Mouse (Mus musculus) midbrain, postnatal 0 days (tissue): ENCODE measurements around the gene Snx33. TPM values are rescaled to one million over a fixed set of nuclear protein-coding genes. Genes with fewer than 3 reads are reported as not detected.
A peak's percentile ranks its signal among the peaks of the same experiment; 100 is the strongest.

ENCODE experiments used
- ATAC-seq: fragments of 200-750 bp; cut with Nextera tagmentation; 2 replicates; pipeline ENCODE4 v1.8.0; 2017; ENCODE audit warnings: moderate number of reproducible peaks, mild to moderate bottlenecking, moderate TSS enrichment, moderate library complexity; ENCODE audit not compliant: low FRiP score
- DNase-seq: peaks from one replicate; pipeline ENCODE4 v3.0.0-alpha.2; 2015; ENCODE audit warnings: low spot score
- H3K27ac ChIP-seq: fragments of 300-500 bp; sonication (generic); 2 replicates; pipeline ENCODE4 v1.5.1; 2014; ENCODE audit warnings: low read depth, mild to moderate bottlenecking, low read length, mixed read lengths
- H3K27me3 ChIP-seq: fragments of 300-500 bp; sonication (generic); 2 replicates; pipeline ENCODE4 v1.6.1; 2014; ENCODE audit warnings: low read length, control low read depth, mixed read lengths; ENCODE audit not compliant: insufficient read depth
- H3K36me3 ChIP-seq: fragments of 300-500 bp; sonication (generic); 2 replicates; pipeline ENCODE4 v1.6.1; 2014; ENCODE audit warnings: low read length, control low read depth, mixed read lengths; ENCODE audit not compliant: insufficient read depth
- H3K4me1 ChIP-seq: fragments of 300-500 bp; sonication (generic); 2 replicates; pipeline ENCODE4 v1.6.1; 2014; ENCODE audit warnings: mild to moderate bottlenecking, control low read depth, antibody characterized with exemption, low read length, mixed read lengths; ENCODE audit not compliant: insufficient read depth
- H3K4me2 ChIP-seq: fragments of 300-500 bp; sonication (generic); 2 replicates; pipeline ENCODE4 v1.6.1; 2014; ENCODE audit warnings: low read depth, mild to moderate bottlenecking, low read length, mixed read lengths; ENCODE audit not compliant: poor library complexity, severe bottlenecking
- H3K4me3 ChIP-seq: fragments of 300-500 bp; sonication (generic); 2 replicates; pipeline ENCODE4 v1.5.1; 2014; ENCODE audit warnings: low read depth, mild to moderate bottlenecking, low read length, moderate library complexity
- H3K9ac ChIP-seq: fragments of 300-500 bp; sonication (generic); replicated peaks from 2 replicates; pipeline ENCODE4 v1.6.1; 2014; ENCODE audit warnings: mild to moderate bottlenecking, low read length, moderate library complexity, mixed read lengths; ENCODE audit not compliant: poor library complexity, severe bottlenecking
- H3K9me3 ChIP-seq: fragments of 300-500 bp; sonication (generic); 2 replicates; pipeline ENCODE4 v1.6.1; 2016; ENCODE audit warnings: low read length, control low read depth
- CTCF ChIP-seq: IDR thresholded peaks from 2 replicates; pipeline ENCODE4 v1.5.1; 2016; ENCODE audit warnings: antibody characterized with exemption, mild to moderate bottlenecking
- WGBS: fragments of 180-500 bp; shearing (Covaris S2); extraction: QIAGEN DNeasy Blood & Tissue Kit; methylation state at CpG from one replicate; pipeline ENCODE4 v1.1.7; 2014; 5-methylcytosine and 5-hydroxymethylcytosine counted together
- polyA plus RNA-seq: library from polyadenylated mRNA; unstranded; fragments of >200 nt; fragmentation: Nextera tagmentation; extraction: Ambion mirVana; gene quantifications from 2 replicates; pipeline ENCODE4 v1.2.1, GENCODE M21; 2015
- total RNA-seq: library from RNA; depleted of rRNA; stranded (reverse); fragments of >200 nt; gene quantifications from 2 replicates; pipeline ENCODE4 v1.2.3, GENCODE M21; 2014

Gene Snx33
- total and polyA plus RNA-seq, 2 experiments from 2014 or later, result 1.6 to 7.3 TPM

- Histone ChIP-seq H3K9me3 (no peaks in the 10 kb centered on the region), H3K36me3 (no peaks in the 10 kb centered on the region), H3K4me1 (no peaks in the 10 kb centered on the region), H3K27me3 (no peaks in the 10 kb centered on the region), H3K4me3 (no peak overlapping the region), H3K4me2 (no peak overlapping the region), H3K27ac (no peak overlapping the region), H3K9ac (no peak overlapping the region)
- TF ChIP-seq CTCF, result no peak
- no peak for DNase-seq
- ATAC-seq, result no peak
- 85% methylated on average over 4 of the region's 4 CpGs for WGBS
These were observed 43.8 kb downstream of the Snx33 start for GRCm38 (mm10) chr9:56884328-56884727.

GRCm38 (mm10) chr9:56883470-56883869, 44.7 kb downstream of the Snx33 start:
- ATAC-seq, result no peak

DNA sequence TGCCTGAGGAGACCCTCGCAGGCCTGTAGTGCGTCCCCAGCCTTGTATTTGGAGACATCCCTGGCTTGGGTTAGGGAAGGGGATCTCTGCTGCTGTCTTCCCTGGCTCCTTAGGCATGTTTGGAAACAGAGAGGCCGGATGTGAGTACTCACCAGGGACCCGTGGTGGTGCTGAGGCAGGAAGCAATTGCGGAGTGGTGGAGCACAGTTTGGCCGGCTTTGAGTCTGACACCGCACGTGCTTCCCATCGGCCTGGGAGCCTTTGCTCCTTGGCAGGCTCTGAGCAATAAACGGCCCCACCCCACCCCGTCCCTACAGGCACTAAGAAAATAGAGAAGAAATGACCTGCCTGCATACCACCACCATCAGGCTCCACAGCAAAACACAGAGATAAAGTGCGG, 45.4 kb downstream of the Snx33 start:
- no peak overlapping the region for H3K27ac ChIP-seq
- 70% methylated on average over 12 of the region's 12 CpGs for WGBS

More at GRCm38 (mm10) chr9:56883470-56883869, 44.7 kb downstream of the Snx33 start:
- TF ChIP-seq CTCF, result no peak
- Histone ChIP-seq H3K27me3 (no peaks in the 10 kb centered on the region), H3K9ac (no peak overlapping the region), H3K4me1 (no peaks in the 10 kb centered on the region), H3K27ac (no peak overlapping the region), H3K36me3 (no peaks in the 10 kb centered on the region), H3K9me3 (no peaks in the 10 kb centered on the region), H3K4me3 (no peak overlapping the region), H3K4me2 (no peak overlapping the region)
- 86% methylated on average over 7 of the region's 7 CpGs for WGBS
- DNase-seq, result no peak

DNA sequence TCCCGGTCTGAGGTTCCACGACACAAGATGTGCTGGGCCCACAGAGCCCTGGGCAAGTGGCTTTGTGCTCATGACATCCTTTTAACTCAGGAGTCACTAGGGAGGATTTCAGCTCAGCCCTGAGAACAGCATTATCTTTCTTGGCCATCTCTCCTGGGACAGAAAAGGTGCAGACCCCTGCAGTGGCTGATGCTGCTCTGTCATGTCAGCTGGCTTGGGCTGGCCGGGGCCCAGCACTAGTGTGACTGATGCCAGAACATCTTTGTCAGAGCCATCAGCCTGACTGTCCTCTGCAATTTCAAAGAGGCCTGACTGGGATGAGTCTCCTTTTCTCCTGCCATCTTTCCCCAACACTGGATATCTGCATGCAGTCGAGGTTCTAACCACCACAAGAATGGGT, 45.9 kb downstream of the Snx33 start:
- WGBS, result 48% methylated on average over 4 of the region's 4 CpGs
- Histone ChIP-seq H3K4me1 (no peaks in the 10 kb centered on the region), H3K9me3 (no peaks in the 10 kb centered on the region), H3K4me2 (no peak overlapping the region), H3K27ac (no peak overlapping the region), H3K4me3 (no peak overlapping the region), H3K36me3 (no peaks in the 10 kb centered on the region), H3K9ac (no peak overlapping the region), H3K27me3 (no peaks in the 10 kb centered on the region)
- DNase-seq, result no peak
- TF ChIP-seq CTCF, result no peak
- ATAC-seq, result no peak

More for the DNA sequence above, 45.4 kb downstream of the Snx33 start:
- no peak overlapping the region for H3K4me2 ChIP-seq
- no peaks in the 10 kb centered on the region for H3K9me3 ChIP-seq
- no peaks in the 10 kb centered on the region for H3K4me1 ChIP-seq
- no peak for TF ChIP-seq CTCF
- H3K27me3 ChIP-seq, result no peaks in the 10 kb centered on the region
- DNase-seq (no peak), ATAC-seq (no peak)
- H3K36me3 ChIP-seq, result no peaks in the 10 kb centered on the region
- no peak overlapping the region for H3K9ac ChIP-seq
- H3K4me3 ChIP-seq, result no peak overlapping the region

DNA sequence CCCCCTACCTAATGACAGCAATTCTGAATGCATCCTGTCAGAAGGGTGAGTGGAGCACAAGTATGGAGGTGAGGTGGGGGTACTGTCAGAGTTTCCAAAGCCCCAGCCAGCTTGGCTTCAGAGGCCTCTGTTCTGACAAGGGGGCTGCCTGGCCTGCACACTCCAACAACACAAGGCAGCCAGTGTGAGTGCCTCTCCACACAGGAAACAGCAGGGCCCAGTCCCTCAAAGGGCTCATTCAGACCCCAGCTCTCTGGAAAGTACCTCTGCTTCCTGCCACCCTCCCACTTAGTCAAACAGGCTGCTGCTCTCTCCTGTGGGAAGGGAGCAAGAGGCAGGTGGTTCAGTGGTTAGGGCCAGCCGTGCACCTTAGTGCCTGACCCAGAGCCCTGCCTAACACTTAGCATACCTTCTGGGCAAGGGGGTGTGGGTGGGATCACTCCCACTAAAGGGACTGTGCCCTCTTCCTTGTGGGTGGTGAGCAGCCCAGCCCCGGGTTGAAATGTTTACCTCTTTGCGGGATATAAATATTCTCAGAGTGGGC, 46.6 kb downstream of the Snx33 start:
- Histone ChIP-seq H3K27me3 (no peaks in the 10 kb centered on the region), H3K9ac (no peak overlapping the region), H3K9me3 (no peaks in the 10 kb centered on the region), H3K36me3 (no peaks in the 10 kb centered on the region), H3K4me2 (no peak overlapping the region), H3K4me1 (peaks cover 2% of the 10 kb centered on the region; the same call in 1 of the 2 replicates), H3K4me3 (no peak overlapping the region), H3K27ac (no peak overlapping the region)
- 88% methylated on average over 3 of the region's 3 CpGs for WGBS
- DNase-seq, result peak; percentile 49
- TF ChIP-seq CTCF, result no peak
- no peak for ATAC-seq

- Histone ChIP-seq H3K4me1 (peaks cover 2% of the 10 kb centered on the region; the same call in 1 of the 2 replicates), H3K9ac (no peak overlapping the region), H3K9me3 (no peaks in the 10 kb centered on the region), H3K27ac (no peak overlapping the region), H3K4me2 (no peak overlapping the region), H3K4me3 (no peak overlapping the region), H3K27me3 (no peaks in the 10 kb centered on the region), H3K36me3 (no peaks in the 10 kb centered on the region)
- peak; percentile 36 for DNase-seq
- TF ChIP-seq CTCF, result no peak
- 0 out of 2 replicates have a peak, but pooled peaks have one; percentile 24 for ATAC-seq
- WGBS, result 71% methylated on average over 9 of the region's 9 CpGs
These were observed 47.4 kb downstream of the Snx33 start for GRCm38 (mm10) chr9:56880790-56881189.
